Mouse (Mus musculus) adrenal gland (tissue): Measurements from ENCODE around the gene Olfm4.

Experiments used
- intact Hi-C: fragments of 180-260 bp; cut with DNase I; formaldehyde crosslinking; loops from one replicate; pipeline ENCODE4 v1.15.1; 2025
- long read RNA-seq, 2 experiments: library from polyadenylated mRNA; unstranded; transcript quantifications; one replicate each; pipeline ENCODE4 v2.0.0; 2020; ENCODE audit warnings: borderline replicate concordance in 1 of 2; ENCODE audit not compliant: insufficient replicate concordance in 1 of 2

Gene Olfm4
- long read RNA-seq, experiment 1 = 0 reads
- long read RNA-seq, experiment 2 = 0 reads

DNA sequence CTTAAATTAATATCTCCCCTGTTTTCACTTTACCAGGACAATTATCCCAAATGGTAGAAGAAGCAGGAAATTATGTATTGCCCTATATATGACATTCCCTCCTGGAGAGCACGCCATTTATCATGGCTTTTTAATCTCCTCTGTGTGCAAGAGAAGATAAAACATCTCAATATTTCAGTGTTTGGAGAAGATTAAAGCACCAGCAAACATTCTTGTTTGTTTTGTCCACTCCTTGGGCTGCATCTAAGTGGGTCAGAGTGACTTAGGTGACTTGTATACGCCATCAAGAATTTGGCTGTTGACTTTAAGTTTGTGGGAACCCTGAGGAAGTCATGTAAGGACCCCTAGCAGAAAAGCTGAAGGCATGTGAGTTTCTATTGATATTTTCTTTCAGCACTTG, at the start of gene Olfm4:
TSS of gene Olfm4 (plus strand) at position 301 of the 400 bp plus-strand sequence.
- intact Hi-C loops = no loop called here

- intact Hi-C loops = no loop called here
These were observed 49.5 kb upstream of the Olfm4 start for GRCm38 (mm10) chr14:79934426-79934825.

GRCm38 (mm10) chr14:79936879-79937468, 46.9 kb upstream of the Olfm4 start:
- intact Hi-C loops = no loop called here

DNA sequence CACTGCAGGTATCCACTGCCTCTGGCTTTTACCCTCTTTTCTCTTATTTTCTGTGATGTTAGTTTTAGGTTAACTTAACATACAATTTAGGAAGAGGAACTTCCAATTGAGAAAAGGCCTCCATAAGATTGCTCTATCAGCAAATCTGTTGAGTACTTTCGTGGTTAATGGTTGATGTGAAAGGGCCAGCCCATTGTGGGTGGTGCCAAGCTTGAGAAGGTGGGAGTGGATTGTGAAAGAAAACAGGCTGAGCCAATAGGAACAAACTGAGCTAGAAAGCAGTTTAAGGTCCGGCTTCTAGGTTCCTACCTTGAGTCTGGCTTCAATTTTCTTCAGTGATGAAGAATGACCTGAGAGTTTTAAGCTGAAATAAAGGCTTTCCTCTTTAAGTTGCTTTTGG, 38.0 kb upstream of the Olfm4 start:
- intact Hi-C loops = no loop called here

GRCm38 (mm10) chr14:79955678-79956077, 28.2 kb upstream of the Olfm4 start:
- intact Hi-C loops = no loop called here

GRCm38 (mm10) chr14:79957789-79958487, 25.9 kb upstream of the Olfm4 start:
- intact Hi-C loops = no loop called here

GRCm38 (mm10) chr14:79961187-79961586, 22.7 kb upstream of the Olfm4 start:
- intact Hi-C loops = no loop called here

DNA sequence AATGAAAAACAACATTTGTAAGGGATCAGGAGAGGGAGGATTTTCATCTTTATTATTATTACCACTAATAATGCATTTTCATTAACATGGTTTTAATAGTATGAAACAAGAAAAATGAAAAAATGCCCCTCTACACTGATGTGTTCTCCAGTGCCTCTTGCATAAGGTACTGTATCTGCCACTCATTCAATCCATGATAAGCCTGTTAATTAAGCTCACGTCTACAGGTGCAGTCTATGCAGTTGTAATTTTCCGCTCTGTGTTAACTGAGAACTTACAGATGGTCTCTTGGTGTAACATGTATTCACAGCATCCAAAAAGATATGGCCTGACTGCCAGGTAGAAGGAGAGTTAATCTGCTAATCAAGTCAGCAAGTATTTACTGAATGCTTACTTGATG, 22.3 kb upstream of the Olfm4 start:
- intact Hi-C loops = no loop called here

GRCm38 (mm10) chr14:79970165-79970564, 13.7 kb upstream of the Olfm4 start:
- intact Hi-C loops = no loop called here

DNA sequence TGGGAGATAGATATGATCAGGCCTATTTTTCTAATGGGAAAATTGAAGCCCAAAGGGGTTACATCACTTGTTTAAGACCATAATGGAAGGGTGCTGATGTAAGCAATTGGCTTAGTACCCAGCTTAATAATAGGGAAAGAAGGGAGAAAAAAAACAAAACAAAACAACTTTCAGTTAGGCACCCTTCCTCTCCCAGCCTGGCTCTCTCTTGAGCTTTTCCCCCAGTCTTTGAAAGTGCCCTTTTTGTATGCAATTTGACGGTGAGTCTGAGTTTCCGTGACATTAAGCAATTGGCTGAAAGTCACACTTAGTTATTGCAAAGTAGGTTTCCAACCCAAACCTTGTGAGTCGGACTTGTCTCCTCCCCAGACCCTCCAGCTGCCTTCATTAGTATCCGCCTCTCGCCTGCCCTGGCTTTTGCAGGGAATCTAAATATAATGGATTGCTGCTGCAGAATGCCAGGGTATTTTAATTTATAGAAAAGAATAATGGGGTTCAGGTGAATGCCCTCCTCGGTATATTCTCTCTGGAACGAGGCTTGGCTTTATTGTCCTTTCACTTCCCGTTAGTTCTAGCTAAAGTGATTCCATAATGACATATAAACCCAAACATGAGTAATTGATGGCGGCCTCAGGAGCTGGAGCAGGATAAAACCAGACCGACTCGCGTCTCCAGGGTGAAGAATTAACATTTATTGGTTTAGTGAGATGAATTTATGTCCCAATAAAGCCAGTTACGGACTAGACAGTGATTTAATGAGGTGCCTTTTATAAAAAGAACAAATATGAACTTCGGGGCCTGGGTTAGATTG, 12.7 kb upstream of the Olfm4 start:
- intact Hi-C loops = no loop called here

GRCm38 (mm10) chr14:79981437-79981836, 2.4 kb upstream of the Olfm4 start:
- intact Hi-C loops = no loop called here

DNA sequence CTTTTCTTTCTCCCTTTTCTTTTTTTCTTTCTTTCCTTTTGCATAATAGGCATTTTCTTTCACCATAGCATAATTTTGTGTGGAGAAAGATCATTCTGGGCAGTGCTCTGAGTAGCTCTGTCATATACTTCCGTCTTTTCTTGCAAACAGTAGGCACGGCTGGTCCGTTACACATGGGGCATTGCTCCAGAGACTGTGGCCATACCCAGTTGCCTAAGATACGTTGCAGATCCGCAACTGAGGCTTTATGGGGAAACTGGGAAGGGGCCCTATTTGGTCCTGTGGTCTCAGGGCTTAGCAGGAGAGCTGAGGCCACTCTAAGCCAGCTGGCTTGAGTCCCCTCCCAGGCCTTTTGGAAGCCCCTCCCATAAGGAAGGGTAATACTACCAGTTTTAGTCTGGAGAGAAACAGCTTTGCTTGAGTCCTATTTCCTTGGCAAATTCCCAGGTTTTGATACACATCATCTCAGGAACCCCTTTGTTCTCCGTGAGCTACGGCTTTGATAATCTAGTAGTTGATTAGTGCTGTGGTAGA, 1.3 kb downstream of the Olfm4 start:
- intact Hi-C loops = no loop called here

DNA sequence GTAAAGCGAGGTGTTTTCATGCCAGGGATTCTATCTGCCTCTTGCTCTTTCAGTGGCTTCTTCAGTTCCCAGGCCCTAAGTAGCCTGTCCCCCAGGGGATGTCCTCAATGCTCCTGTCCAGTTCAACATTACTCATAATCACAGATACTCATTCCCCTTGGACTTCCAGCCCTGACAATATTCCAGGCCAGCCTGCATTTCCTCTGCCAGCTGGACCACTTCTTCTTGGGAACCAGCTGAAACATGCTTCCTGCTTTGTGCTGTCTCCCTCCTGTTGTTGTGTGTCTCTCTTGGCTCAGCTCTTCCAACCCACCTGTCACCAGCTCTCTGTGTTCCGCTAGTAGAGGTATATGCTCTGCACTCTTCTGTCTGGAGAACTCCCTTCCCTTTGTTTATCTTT, 1.8 kb downstream of the Olfm4 start:
- intact Hi-C loops = no loop called here

- intact Hi-C loops = no loop called here
These were observed 3.0 kb downstream of the Olfm4 start for GRCm38 (mm10) chr14:79986831-79987230.

GRCm38 (mm10) chr14:79989785-79990184, 5.9 kb downstream of the Olfm4 start:
- intact Hi-C loops = no loop called here

DNA sequence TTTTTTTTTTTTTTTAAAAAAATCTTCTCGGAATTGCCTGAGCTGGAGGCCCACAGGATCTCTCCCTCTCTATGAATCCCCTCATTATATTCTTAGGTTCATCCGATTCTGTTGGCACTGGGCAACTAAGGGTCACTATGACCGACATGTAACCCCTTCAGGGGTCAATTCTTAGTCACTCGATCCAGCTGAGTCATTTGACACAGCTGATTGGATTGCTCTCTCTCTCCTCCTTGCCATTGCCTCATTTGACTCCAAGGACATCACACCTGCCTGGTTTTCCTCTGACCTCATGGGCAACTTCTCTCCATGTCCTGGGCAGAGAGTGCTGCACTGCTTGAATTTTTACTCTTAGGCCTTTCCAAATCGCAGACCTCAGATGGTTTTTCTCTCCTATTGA, 6.7 kb downstream of the Olfm4 start:
- intact Hi-C loops = no loop called here

DNA sequence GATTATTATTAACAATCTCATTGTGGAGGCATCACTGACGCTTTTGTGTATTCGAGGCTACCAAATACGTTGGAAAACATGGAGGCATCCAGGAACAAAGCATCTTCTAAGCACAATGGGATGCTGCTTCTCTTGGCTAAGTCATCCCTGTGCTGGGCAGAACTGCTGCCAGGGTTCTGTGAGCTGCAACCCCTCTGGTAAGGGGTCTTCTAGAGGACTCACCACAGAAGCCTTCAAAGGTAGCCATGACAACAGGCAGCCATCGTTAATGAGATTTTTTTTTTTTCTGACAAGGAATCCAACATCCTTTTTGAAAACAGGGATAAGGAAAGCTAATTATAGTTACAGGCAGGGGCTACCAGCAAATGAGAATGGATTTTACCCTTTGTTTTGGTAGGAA, 13.7 kb downstream of the Olfm4 start:
- intact Hi-C loops = no loop called here

DNA sequence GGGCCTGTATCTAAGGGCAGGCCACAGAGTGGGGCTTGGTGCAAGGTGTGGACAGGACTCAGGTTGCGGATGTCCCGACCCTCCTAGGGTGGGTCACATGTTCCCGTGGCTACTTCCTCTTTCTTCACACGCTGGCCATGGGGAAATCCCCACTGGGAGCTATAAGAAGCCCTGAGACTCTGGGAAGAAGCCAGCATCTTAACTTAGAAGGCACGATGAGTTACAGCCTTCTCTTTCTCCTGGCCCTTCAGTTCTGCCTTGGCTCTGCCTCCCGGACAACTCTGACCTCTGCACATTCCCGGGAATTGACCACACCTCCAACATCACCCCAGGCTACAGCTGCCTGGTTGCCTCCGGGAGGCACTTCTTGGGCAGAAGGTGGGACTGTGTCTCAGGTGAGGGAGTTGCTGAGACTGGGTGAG, 16.2 kb downstream of the Olfm4 start:
- intact Hi-C loops = no loop called here

GRCm38 (mm10) chr14:80007686-80008085, 23.8 kb downstream of the Olfm4 start:
- intact Hi-C loops = no loop called here

DNA sequence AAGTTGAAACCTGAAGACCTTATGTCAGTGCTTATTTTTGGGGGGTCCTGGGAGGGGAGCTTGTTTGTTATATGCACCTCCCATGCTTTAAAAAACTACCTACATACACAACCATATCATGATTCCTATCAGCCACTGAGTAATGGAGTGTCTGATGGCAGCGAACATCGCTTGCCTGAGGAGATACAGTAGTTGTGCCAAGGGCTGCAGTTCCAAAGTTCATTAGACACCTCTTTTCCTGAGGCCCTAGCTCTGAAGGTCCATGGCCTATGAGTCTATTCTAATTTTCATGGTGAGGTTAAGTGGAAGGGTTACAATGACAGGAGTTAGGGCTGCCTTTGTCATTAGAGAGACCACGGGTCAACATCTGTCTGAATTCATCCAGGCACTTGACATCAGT, 26.5 kb downstream of the Olfm4 start:
- intact Hi-C loops = no loop called here

DNA sequence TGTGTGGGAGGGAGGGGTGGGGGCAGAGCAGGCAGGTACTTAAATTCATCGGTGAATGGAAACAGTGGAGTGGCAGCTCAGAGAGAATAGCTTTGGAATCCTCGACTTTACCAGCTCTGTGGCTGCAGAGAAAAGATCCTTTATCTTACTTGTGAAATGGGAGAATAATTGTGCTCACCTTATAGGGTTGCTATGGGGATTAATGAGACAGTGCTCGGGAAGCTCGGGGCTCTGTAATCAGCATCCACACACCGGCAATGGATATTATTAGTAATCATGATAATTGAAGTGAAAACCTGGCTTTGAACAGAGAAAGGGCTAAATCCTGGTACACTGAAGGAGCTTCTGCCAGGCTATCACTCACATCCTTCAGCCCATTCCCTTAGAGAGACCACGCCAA, 31.1 kb downstream of the Olfm4 start:
- intact Hi-C loops = no loop called here

- intact Hi-C loops = no loop called here
These were observed 32.2 kb downstream of the Olfm4 start for GRCm38 (mm10) chr14:80016112-80016511.
